Mouse (Mus musculus): ENCODE results near the gene Tubal3.

The Tubal3 gene

DNA sequence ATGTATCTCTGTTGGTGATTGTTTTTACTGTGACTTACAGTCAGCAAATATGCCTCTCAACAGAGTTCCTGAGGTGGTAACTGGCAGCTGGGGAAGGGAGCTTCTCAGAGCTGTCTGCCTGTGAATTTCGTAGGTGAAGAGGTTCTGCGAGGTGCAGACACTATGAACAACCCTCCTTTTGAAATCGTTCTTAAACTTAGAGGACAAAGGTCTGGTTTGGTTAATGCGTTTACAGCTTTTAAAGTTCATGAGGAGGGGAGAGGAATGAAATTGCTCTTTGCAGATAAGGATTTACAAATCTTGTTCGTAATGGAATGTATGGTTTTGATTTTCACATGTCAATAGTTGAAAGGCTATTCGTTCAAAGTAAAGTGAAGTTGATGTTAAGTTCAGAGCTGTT, 7.6 kb downstream of the Tubal3 start:
- DNase-seq, result no peak

DNA sequence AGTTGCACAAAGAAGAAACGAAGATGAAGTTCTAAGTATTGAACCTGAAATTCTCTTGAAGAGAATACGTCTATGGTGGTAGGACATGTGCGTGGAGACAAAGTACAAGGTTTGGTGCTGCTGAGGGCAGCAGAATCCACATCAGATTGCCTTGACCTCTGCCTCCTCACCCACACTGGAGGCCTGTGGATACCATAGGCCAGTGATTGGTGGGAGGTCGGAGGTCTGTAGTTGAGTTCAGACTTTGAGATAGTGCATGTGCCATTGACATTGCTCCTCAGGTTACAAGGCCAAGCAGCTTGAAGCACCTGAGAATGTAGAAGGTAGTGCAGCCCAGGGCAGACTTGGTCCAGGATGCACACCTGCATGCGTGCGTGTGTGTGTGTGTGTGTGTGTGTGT, 8.0 kb downstream of the Tubal3 start:
- no peak for DNase-seq

DNA sequence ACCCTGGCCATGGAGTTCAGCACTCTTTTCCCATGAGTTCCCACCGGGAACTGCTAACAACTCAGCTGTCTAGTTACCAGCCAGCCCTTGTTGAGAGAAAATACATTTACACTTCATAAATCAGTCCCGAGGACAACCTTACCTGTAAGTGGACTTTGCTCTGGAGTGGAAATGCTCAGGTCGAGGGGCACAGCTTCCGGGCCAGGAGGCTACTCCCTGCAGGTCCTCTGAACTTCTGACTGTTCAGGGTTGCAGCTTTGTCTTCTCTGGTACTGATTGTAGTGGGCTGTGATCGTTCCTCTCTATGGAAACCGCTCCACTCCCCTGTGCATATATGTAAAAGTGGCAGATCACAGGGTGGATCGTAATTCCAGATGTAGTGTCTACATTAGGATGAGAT, 26.6 kb downstream of the Tubal3 start:
- no peak for DNase-seq

DNA sequence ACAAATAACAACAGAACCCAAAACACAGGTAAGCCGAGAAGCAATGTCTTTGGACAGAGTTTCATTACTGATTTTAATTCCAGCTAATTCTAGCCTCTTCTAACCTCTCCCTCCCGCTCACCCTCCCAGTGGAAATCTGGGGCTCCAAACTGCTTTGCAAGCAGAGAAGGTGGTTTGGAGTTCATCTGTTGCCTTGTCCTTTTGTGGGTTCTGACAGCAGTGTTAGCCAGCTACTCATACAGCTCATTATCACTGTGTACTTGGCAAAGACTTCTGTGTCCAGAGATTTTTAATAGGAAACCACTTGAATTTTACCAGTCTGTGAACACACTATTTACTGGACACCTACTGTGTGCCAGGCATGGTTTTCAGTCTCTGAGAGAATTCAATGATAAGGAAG, 27.2 kb downstream of the Tubal3 start, which contains the start of gene Ucn3:
Ucn3 (minus strand) TSS at position 101 of the 400 bp plus-strand sequence.
- no peak for DNase-seq

DNA sequence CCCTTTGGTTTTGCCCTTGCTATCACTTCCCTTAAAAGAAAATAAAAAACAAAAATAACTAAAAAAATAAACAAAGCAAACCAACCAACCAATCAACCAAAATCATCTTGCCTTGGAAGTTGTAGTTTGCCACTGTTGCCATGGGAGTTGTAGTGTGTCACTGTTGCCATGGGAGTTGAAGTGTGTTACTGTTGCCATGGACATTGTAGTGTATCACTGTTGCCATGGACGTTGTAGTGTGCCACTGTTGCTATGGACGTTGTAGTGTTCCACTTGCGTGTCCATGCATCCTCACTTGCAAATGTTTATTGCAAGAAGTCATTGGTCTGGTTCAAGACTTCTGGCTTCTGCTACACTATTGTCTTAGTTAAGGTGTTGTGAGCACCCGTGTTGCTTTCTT, 29.2 kb downstream of the Tubal3 start:
- no peak for DNase-seq

DNA sequence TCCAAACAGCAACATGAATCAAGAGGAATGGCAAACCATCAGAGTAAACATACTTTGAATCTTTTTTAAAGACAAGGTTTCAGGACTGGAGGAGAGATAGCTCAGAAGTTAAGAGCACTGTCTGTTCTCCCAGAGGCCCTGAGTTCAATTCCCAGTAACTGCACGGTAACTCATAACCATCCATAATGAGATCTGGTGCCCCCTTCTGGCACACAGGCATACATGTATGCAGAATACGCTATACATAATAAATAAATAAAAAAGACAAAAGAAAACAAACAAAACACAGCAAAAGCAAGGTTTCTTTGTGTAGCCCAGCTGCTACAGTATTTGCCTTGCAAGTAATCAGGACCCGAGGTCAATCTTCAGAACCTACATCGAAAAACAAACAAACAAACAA, 31.4 kb downstream of the Tubal3 start:
- DNase-seq, result no peak

DNA sequence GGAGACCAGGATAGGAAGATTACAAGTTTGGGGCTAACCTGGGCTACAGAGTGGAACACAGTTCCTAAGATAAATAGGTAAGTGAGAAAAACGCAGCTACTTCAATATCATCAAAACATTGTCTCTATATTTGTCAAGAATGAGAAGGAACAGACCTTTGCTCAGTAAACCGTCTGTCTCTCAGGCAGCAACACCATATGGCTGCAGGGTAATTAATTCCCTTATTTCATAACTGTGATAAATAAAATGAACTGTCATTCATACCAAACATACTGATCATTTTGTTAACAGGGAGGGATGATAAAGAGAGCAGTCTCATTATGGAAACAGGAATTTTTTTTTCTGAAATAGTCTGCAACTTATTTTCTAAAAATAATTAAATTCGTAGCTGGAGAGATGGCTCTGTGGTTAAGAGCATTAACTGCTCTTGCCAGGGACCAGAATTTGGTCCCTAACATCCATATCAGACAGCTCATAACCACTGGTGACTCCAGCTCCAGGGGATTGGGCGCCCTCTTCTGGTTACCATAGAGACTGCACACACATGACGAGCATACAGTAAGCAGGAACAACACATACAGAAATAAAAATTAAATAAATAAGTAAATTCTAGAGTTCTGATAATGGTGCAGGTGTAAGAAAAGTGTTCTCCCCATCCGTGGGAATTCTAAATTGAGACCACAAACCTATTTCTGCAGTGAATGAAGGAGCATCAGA, 33.3 kb downstream of the Tubal3 start:
- no peak for DNase-seq

DNA sequence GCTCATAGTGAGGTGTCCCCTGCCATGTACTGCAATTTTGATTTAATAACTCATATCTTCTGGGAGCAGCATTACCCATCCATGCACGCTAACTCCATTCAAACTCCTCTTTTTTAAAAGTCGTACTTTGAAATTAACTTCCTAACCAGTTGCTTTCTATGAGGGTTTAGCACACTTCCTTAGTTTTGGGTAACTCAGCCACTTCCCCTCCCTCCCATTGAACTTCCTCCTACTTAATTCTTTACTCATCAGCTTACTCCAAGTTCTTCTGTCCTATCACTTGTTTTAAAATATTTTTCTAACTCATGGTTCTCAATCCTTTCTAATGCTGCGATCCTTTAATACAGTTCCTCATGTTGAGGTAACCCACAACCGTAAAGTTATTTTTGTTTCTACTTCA, 50.8 kb downstream of the Tubal3 start:
- DNase-seq, result no peak
